Mouse (Mus musculus): ENCODE data around the gene Tomm20l.
"Not testable (repeated sequence)": the region's sequence is repeated elsewhere in the genome, so short reads cannot be mapped to it uniquely, and the experiment has no call there.

DNA sequence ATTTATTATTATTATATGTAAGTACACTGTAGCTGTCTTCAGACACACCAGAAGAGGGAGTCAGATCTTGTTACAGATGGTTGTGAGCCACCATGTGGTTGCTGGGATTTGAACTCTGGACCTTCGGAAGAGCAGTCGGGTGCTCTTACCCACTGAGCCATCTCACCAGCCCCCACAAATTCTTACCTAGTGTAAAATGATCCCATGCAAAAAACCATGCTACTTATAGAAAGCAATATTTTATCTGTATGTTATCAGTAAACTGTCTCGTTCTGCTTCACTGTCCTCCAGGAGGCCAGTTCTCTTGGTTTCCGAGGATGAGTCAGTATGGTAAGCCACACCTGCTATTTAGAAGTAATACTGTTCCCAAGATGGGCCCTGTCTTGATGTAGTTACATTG lies 7.0 kb upstream of the Tomm20l start:
- TF ChIP-seq CTCF (IDR thresholded peaks at IDR 0.05; ENCODE audit: extremely low read depth, insufficient read length, insufficient replicate concordance, low read depth, low read length); POLR2A (IDR thresholded peaks at IDR 0.05; ENCODE audit: low read depth, low read length): not testable (repeated sequence)
